Mouse (Mus musculus) embryonic facial prominence, embryonic 12.5 days (tissue): ENCODE measurements at regions not wholly inside any gene's neighbourhood (a gene's known extent, or its start where the extent isn't known, plus 50 kb on each side); places are given as distances from the start of the nearest gene placed in this dataset.

ENCODE experiments used
- ATAC-seq: fragments of 200-750 bp; cut with Nextera tagmentation; 2 replicates; pipeline ENCODE4 v1.8.0; 2017; ENCODE audit not compliant: insufficient number of reproducible peaks, insufficient read depth, low FRiP score, low TSS enrichment
- H3K27ac ChIP-seq: fragments of 300-500 bp; sonication (generic); 2 replicates; pipeline ENCODE4 v1.5.1; 2016; ENCODE audit warnings: mild to moderate bottlenecking
- H3K27me3 ChIP-seq: fragments of 300-500 bp; sonication (generic); 2 replicates; pipeline ENCODE4 v1.6.1; 2016; ENCODE audit warnings: mild to moderate bottlenecking, moderate library complexity
- H3K36me3 ChIP-seq: fragments of 300-500 bp; sonication (generic); 2 replicates; pipeline ENCODE4 v1.6.1; 2016; ENCODE audit warnings: mild to moderate bottlenecking
- H3K4me1 ChIP-seq: fragments of 300-500 bp; sonication (generic); 2 replicates; pipeline ENCODE4 v1.6.1; 2016
- H3K4me2 ChIP-seq: fragments of 300-500 bp; sonication (generic); replicated peaks from 2 replicates; pipeline ENCODE4 v1.6.1; 2016; ENCODE audit warnings: mild to moderate bottlenecking, moderate library complexity
- H3K4me3 ChIP-seq: fragments of 300-500 bp; sonication (generic); 2 replicates; pipeline ENCODE4 v1.5.1; 2016; ENCODE audit warnings: mild to moderate bottlenecking
- H3K9ac ChIP-seq: fragments of 300-500 bp; sonication (generic); 2 replicates; pipeline ENCODE4 v1.6.1; 2016; ENCODE audit warnings: mild to moderate bottlenecking, moderate library complexity
- H3K9me3 ChIP-seq: fragments of 300-500 bp; sonication (generic); 2 replicates; pipeline ENCODE4 v1.6.1; 2016; ENCODE audit warnings: mild to moderate bottlenecking, moderate library complexity
- WGBS: fragments of 180-500 bp; shearing (Covaris S2); methylation state at CpG from one replicate; pipeline ENCODE4 v1.1.7; 2016; 5-methylcytosine and 5-hydroxymethylcytosine counted together

DNA sequence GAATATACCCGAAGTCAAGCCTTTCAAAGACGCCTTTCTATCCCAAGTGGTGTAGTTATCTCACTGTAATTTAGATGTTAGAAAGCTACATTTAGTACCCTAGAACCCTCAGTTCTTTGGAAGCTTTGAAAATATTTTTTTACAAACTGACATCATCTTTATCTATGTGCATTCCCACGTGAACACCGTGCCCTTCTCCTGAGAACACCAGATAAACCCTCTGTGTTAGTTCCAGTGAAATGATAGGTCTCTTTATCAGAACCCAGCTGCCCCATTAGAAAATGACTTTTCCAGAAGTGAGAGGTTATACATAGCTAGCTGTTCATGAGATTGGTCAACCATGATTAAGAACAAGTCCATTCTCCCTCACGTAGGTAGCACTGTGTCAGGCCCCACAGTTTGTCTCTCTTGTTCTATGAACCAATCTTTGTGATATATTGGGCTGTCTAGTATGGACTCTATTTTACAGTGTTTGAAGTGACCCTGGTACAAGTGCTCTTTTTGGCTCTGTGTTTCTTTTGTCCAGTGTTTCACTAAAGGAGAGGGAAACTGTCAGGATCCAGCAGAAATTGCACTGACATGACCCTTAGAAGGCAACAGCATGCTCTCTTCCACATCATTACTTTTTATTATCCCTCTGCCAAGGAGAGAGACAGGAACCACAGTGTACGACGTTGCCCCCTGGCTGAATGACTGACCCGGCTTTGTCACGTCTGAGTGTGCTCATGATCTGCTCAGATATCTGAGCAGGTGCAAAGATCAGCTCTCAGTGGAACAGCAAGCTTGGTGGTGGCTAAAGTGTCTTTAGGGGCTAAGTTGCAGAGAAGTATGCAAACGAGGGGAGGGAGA lies 1717.9 kb upstream of the Gm7489 start:
- Histone ChIP-seq H3K9me3 (no peaks in the 10 kb centered on the region), H3K4me1 (peaks cover 3% of the 10 kb centered on the region; the same call in 1 of the 2 replicates), H3K4me3 (no peak overlapping the region), H3K36me3 (no peaks in the 10 kb centered on the region), H3K9ac (no peak overlapping the region), H3K4me2 (no peak overlapping the region), H3K27ac (no peak overlapping the region), H3K27me3 (0 out of 2 replicates have a peak, but pooled peaks cover 3% of the 10 kb centered on the region)
- no peak for ATAC-seq
- 74% methylated on average over 10 of the region's 10 CpGs for WGBS

DNA sequence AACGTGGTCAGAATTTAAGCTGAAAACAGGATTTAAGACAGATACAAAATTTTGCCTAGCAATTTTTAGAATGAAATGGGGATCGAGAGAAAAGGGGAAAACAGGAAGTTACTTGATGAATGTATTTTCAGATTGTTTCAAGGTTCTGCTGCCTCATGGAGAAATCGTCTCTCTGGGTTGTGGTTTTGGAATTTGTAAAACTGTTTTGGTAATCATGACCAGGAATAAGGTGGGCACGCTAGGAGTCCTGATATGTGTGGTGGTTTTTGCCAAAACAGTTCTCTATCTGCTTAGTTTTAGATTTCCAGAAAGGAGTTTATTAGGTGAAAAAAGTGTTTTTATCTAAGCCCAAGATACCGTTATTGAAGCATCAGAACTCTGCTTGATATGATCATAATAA lies 1716.9 kb upstream of the Gm7489 start:
- WGBS, result 82% methylated on average over 5 of the region's 5 CpGs
- ATAC-seq, result no peak
- Histone ChIP-seq H3K4me2 (no peak overlapping the region), H3K4me1 (no peaks in the 10 kb centered on the region), H3K27me3 (0 out of 2 replicates have a peak, but pooled peaks cover 3% of the 10 kb centered on the region), H3K27ac (no peak overlapping the region), H3K36me3 (no peaks in the 10 kb centered on the region), H3K9ac (no peak overlapping the region), H3K4me3 (no peak overlapping the region), H3K9me3 (no peaks in the 10 kb centered on the region)

DNA sequence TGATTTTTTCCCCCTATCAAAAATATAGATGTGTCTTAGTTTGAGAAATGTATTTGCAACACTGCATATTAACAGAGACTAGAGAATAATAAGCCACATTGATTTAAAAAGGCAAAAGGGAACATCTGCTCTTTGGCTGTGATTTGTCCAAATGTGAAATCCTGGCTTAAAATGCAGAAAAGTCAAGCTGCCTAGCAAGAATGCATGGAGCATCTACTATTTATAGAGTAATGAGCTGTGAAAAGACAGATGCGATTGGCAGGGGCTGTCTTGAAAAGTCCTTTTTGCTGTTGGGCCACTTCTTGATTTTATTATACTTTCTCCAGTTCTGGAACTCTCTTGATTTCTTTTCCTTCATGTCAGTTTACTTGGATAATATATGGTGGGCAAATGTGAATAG lies 1707.8 kb upstream of the Gm7489 start:
- Histone ChIP-seq H3K4me3 (no peak overlapping the region), H3K4me2 (no peak overlapping the region), H3K27ac (no peak overlapping the region), H3K27me3 (no peaks in the 10 kb centered on the region), H3K36me3 (no peaks in the 10 kb centered on the region), H3K9ac (no peak overlapping the region), H3K9me3 (no peaks in the 10 kb centered on the region), H3K4me1 (no peaks in the 10 kb centered on the region)
- 97% methylated on average over 1 of the region's 1 CpGs for WGBS
- ATAC-seq, result no peak

DNA sequence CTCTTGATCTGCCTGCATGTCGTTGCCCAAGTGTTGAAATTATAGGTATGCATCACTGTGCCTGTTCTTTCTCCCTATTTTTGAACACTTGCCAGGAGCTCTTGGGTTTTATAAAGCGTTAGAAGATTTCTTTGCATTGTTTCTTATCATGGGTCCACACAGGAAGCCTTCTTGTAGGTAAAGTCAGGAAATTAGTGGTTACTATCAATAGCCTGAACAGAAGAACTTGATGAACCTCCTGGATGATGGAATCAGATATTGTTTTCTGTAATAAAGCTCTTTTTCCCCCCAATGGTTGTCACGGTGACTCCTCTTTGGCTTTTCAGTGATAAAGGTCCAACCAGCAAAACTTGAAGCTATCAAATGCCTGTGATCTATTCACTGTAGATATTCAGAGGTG lies 1706.0 kb upstream of the Gm7489 start:
- no peak for ATAC-seq
- WGBS, result 84% methylated on average over 3 of the region's 3 CpGs
- Histone ChIP-seq H3K36me3 (no peaks in the 10 kb centered on the region), H3K4me1 (no peaks in the 10 kb centered on the region), H3K9ac (no peak overlapping the region), H3K9me3 (no peaks in the 10 kb centered on the region), H3K27me3 (no peaks in the 10 kb centered on the region), H3K4me3 (no peak overlapping the region), H3K27ac (no peak overlapping the region), H3K4me2 (no peak overlapping the region)

DNA sequence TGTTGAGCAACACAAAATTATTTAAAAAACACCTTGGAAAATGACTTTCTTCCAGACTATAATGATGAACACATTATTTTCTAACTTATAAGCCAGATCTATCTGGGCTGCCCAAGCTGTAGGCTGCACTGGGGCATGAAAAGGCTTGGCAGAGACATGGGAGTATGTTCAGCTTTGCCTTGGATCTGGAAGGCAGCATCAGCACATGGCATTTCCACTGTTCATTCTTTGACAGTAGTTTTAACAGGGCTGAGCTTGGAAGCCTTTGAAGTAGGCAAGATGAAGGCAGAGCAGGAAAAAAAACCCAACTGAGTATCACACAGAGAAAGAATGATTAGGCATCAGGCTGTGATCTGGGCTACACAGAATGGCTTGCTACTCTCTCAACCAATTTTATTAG lies 1705.3 kb upstream of the Gm7489 start:
- no peaks in the 10 kb centered on the region for H3K4me1 ChIP-seq
- H3K27ac ChIP-seq, result no peak overlapping the region
- H3K4me2 ChIP-seq, result no peak overlapping the region
- ATAC-seq, result no peak
- no peak overlapping the region for H3K4me3 ChIP-seq
- H3K9me3 ChIP-seq, result no peaks in the 10 kb centered on the region
- H3K36me3 ChIP-seq, result no peaks in the 10 kb centered on the region
- no peaks in the 10 kb centered on the region for H3K27me3 ChIP-seq
- H3K9ac ChIP-seq, result no peak overlapping the region

DNA sequence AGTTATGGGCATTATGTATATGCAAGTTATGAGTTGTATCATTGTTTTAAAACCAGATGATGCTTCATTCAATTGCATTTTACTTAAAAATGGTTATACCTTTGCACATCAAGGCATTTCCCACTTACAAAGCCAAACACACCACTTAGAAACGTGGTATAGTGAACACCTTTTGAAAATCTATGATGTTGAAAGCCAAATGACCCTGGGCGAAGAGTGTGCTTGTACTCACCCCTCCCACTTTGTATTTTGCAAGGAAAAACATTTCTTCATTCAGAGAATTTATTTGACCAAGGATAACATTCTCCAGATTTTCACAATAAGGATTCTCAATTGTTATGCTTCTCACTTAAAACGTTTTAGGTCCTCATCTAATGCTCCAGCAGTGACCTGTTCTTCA lies 1693.5 kb upstream of the Gm7489 start:
- no peak for ATAC-seq
- Histone ChIP-seq H3K9me3 (no peaks in the 10 kb centered on the region), H3K4me1 (no peaks in the 10 kb centered on the region), H3K4me2 (no peak overlapping the region), H3K9ac (no peak overlapping the region), H3K36me3 (no peaks in the 10 kb centered on the region), H3K27ac (no peak overlapping the region), H3K4me3 (no peak overlapping the region), H3K27me3 (no peaks in the 10 kb centered on the region)
- 68% methylated on average over 3 of the region's 3 CpGs for WGBS

DNA sequence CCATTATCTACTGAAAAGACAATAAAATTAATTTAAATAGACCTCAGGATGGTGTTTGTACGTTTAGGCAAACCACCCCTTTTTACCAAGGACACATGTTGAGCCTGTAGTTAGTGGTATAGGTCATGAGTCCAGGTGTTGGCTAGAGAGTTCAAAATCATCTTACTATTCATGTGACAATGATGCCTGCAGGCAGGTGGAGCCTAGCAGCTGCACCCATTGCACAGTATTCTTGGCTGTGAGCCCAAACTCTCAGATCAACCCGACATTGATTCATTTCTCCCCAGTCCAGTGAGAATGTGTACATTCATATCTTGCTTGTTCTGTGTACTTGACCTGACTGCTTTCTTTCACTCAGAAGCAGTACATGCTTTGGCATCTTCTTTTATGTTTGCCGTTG lies 1677.4 kb upstream of the Gm7489 start:
- WGBS, result 74% methylated on average over 3 of the region's 3 CpGs
- H3K4me2 ChIP-seq, result no peak overlapping the region
- no peak for ATAC-seq
- H3K27ac ChIP-seq, result no peak overlapping the region
- no peaks in the 10 kb centered on the region for H3K9me3 ChIP-seq
- H3K36me3 ChIP-seq, result no peaks in the 10 kb centered on the region
- H3K4me1 ChIP-seq, result no peaks in the 10 kb centered on the region
- no peak overlapping the region for H3K4me3 ChIP-seq
- no peaks in the 10 kb centered on the region for H3K27me3 ChIP-seq
- no peak overlapping the region for H3K9ac ChIP-seq

DNA sequence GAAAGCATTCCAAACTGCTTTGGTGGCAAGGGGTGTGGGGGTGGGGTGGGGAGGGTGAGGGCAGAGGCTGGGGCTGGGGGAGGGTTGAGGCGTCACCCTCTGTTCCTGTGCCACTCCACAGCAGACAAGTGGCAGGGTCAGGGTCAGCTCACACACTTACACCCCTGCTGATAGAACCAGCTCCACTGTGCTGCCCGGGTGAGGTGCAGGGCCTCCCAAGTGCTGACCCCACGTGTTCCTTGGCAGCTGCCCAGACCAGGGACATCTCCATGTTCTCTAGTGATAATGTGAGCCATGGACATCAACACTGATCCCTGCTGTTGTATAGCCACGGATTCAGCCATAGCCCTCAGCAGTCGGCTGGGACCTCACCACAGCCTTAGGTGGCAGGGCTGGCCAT lies 1652.3 kb upstream of the Gm7489 start:
- no peak overlapping the region for H3K4me3 ChIP-seq
- ATAC-seq, result no peak
- WGBS, result 87% methylated on average over 5 of the region's 5 CpGs

DNA sequence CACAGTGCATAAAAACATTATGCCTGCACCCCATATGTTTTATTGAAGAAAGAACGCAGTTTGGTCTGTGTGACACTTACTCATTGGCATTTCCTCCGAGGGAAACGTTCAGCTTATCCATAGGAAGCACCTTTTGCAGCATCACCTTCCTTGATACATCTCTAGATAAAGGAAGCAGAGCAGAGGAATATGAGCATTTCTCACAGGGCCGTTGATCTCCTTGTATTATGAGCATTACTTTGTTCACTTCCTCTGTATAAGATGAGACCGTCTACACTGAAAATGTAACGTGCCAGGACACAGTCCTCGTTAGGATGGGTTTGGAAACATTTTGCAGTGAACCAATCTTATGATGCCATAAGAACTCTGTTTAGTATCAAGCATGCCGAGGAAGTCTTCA lies 1648.5 kb upstream of the Gm7489 start:
- Histone ChIP-seq H3K4me3 (no peak overlapping the region), H3K9ac (no peak overlapping the region), H3K27me3 (no peaks in the 10 kb centered on the region), H3K4me2 (no peak overlapping the region), H3K4me1 (no peaks in the 10 kb centered on the region), H3K36me3 (no peaks in the 10 kb centered on the region), H3K9me3 (no peaks in the 10 kb centered on the region), H3K27ac (no peak overlapping the region)
- no peak for ATAC-seq
- 59% methylated on average over 8 of the region's 8 CpGs for WGBS

More for the DNA sequence above, 1652.3 kb upstream of the Gm7489 start:
- Histone ChIP-seq H3K27ac (no peak overlapping the region), H3K4me1 (no peaks in the 10 kb centered on the region), H3K9me3 (no peaks in the 10 kb centered on the region), H3K4me2 (no peak overlapping the region), H3K9ac (no peak overlapping the region), H3K36me3 (no peaks in the 10 kb centered on the region), H3K27me3 (no peaks in the 10 kb centered on the region)

DNA sequence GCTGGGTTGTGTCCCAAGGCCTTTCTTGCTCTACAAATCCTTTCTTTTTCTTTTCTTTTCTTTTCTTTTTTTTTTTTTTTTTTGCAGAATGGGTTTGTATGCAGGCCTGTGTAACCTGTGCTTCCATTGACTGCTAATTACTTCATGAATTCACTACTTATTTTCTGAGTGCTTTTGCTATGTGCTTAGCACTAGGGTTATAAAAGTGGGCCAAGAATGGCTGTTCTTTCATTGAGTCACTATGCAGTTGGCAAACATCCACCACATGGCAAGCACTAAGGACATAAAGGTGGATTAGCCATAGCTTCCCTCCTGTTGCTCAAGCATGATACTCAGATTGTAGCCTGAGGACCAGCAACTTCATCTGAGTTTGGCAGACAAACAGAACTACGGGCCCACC lies 1641.8 kb upstream of the Gm7489 start:
- H3K4me2 ChIP-seq, result no peak overlapping the region
- H3K4me3 ChIP-seq, result no peak overlapping the region
- H3K27ac ChIP-seq, result no peak overlapping the region
- no peaks in the 10 kb centered on the region for H3K9me3 ChIP-seq
- no peaks in the 10 kb centered on the region for H3K27me3 ChIP-seq
- H3K36me3 ChIP-seq, result no peaks in the 10 kb centered on the region
- no peaks in the 10 kb centered on the region for H3K4me1 ChIP-seq
- ATAC-seq, result no peak
- 86% methylated on average over 1 of the region's 1 CpGs for WGBS
- H3K9ac ChIP-seq, result no peak overlapping the region
